Mouse (Mus musculus) 416B (cell line): ENCODE results near the gene Lysmd1.

Experiments used
- DNase-seq: peaks from one replicate; pipeline ENCODE4 v3.0.0; 2011; ENCODE audit warnings: low read depth

Gene Lysmd1

DNA sequence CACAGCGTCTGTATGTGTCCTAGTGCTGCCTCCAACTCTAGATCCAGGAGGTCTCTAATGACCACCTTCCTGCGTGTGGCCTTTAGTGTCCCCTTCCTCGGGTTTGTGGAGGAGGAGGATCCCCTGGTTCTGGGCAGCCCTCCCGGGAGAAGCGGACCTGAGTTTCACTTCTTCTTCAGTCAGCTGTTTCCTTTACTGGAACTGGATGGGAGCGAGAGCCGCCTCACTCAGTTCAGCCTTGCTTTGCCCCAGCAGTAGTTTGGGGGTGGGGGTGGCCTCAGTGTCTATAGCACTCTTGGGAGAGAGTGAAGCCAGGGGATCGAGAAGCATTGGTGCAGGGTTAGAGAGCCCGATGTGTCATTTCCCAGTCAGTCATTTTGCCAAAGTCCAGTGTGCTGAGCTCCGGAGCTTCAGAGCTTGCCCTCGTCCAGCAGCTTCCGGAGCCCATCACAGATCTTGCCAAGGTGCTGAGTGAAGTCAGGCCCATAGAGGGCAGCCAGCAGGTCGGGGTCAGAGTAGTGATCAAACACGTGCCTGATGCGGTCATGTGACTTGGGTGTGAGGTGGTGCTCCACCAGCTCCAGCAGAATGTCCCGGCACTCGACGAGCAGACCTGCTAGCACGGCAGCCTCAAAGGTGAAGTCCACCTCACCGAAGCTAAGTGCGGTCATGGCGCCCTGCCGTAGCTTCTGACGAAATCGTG lies 5.8 kb downstream of the Lysmd1 start:
- no peak for DNase-seq

DNA sequence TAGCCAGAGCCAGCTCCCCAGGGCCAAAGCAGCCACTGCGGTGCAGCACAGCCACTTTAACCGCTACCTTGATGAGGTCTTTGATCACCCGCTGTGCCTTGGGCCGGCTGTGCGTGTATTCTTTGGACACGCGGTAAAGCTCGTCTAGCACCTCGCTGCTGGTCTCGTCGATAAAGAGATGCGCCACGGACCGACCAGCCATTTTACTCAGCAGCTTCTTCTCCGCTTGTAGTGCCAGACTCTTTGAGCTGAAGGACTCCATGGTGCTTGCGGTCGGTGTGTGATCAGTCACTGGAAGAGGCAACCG lies 6.4 kb downstream of the Lysmd1 start:
- DNase-seq: no peak

DNA sequence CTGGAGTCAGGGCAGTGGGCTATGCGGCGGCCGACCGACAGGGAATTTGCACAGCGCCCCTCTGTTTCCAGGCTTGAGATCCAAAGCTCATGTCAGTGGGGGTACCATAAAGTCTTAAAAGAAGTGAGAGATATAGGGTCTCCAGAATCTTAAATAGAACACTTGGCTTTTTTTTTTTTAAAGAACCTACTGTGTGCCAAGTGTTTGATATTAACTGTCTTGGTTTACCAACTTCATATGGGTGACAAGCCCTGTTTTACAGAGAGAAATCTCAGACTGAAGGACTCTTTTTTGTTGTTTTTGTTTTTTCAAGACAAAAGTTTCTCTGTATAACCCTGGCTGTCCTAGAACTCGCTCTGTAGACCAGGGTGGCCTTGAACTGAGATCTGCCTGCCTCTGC lies 6.9 kb downstream of the Lysmd1 start:
- DNase-seq: no peak

DNA sequence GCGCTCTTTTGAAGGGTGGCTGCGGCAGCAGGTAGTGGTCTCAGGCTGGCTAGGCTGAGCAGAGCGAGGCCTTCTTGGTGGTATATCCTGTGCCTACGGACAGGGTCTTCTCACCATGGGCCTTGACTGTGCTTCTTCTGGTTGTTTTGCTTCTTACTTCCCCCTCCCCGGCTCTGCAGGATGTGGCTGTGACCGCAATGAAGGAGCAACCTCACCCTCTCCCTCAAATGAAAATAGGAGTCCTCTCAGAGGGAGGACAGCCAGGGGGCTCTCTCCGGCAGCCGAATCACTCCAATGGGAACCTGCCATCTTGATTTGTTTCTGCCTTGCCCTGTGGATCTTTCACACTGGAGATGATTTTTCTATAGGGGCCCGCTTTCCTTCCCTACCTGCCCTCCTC lies 7.6 kb downstream of the Lysmd1 start:
- peak; percentile 88 for DNase-seq

DNA sequence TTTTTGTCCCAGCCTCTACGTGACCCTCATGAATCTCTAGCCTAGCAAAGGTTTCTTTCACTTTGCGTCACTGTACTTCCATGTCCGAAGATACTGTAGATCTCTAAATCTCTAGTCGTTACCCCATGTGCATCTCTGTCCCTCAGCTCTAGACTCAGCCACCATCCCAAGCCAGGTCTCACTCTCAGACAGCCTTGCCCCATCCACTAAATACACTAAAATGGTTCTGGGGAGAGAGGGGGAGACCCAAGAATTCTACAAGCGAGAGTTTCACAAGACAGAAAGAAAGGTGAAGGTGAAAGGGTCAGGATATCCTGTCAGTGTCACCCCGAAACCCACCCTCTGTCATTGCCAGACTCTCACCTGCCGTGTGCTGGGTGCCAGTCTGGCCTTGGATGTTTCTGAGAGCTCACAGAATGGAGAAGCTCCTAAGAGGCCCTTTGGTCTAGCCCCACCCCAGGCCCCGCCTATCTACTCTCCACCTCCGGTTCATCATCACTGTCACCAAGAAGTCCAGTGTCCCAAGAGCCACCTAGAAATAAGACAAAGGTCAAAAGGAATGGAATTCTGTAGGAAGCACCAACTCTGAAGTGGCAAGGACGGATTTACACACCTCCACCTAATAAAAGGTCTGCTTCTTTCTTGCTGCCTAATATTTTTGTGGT lies 8.2 kb downstream of the Lysmd1 start, which contains the start of gene Tnfaip8l2:
Gene Tnfaip8l2, minus strand, starts transcription at position 409 of the 665 bp plus-strand sequence.
- peak; percentile 85 for DNase-seq

DNA sequence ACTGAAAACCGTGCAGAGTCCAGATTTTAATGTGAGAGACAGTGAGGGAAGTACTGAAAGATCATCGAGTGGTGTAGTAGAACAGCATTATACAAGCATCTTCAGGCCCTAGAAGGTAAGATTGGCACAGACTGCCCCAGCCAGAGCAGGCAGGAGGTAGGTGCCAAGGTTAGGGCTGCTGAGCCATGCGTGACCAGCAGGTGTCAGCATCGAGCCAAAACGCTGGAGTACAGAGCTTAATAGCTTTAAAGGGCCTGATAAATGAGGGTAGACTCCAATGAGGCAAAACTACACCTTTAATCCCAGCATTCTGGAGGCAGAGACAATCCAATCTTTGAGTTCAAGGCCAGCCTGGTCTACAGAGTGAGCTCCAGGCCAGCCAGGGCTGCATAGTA lies 8.7 kb downstream of the Lysmd1 start:
- peak; percentile 84 for DNase-seq

DNA sequence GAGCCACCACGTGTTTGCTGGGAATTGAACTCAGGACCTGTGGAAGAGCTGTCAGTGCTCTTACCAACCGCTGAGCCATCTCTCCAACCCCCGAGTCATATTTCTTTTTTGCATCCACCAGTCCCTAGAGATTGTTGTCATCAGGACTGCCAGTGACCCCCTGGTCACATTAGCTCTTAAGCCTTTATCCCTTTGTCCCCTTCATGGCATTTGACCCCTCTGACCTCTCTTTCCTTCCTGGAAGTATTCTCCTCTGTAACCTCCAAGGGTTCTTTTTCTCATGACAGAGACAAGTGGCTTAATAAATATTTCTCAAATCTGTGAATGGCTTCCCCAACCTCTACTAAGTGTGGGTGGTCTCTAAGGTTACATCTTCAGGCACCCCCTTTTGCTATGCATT lies 14.0 kb downstream of the Lysmd1 start:
- no peak for DNase-seq

DNA sequence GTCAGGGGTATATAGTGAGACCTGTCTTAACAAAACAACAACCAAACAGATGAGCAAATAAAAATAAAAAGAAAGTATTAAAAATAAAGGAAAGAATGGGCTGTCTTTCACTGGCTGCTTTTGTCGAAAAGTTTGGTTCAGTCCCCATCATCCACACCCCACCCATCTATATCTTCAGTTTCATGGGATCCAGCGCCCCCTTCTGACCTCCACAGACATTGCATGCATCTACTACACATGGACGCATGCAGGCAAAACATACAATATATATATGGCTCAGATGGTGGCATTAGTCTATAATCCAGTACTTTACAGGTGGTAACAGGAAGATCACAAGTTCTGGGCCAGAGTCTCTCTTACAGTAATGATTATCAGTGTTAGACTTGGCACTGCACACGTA lies 20.0 kb downstream of the Lysmd1 start:
- DNase-seq: peak; percentile 83

DNA sequence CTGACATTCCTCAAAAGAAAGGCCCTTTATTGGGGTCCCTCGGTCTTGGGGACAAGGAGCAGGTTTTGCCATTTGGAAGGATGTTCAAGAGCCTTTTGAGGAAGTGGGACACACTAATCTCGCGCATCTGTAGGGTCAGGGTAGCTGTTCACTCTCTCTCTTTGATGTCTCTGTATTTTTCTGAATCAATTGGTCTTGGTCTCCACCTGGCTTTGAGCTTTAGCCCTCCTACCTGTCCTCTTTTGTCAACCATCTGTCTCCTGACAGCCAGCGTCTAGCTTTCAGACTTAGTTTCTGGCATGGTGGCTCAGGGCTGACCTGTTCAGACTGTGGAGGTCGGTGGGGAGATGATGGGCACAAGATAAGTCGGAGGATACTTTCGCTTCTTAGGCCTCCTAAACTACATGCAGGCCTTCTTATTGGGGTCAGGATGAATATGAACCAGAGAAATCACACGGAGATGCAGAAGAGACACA lies 25.7 kb downstream of the Lysmd1 start:
- DNase-seq: peak; percentile 16

DNA sequence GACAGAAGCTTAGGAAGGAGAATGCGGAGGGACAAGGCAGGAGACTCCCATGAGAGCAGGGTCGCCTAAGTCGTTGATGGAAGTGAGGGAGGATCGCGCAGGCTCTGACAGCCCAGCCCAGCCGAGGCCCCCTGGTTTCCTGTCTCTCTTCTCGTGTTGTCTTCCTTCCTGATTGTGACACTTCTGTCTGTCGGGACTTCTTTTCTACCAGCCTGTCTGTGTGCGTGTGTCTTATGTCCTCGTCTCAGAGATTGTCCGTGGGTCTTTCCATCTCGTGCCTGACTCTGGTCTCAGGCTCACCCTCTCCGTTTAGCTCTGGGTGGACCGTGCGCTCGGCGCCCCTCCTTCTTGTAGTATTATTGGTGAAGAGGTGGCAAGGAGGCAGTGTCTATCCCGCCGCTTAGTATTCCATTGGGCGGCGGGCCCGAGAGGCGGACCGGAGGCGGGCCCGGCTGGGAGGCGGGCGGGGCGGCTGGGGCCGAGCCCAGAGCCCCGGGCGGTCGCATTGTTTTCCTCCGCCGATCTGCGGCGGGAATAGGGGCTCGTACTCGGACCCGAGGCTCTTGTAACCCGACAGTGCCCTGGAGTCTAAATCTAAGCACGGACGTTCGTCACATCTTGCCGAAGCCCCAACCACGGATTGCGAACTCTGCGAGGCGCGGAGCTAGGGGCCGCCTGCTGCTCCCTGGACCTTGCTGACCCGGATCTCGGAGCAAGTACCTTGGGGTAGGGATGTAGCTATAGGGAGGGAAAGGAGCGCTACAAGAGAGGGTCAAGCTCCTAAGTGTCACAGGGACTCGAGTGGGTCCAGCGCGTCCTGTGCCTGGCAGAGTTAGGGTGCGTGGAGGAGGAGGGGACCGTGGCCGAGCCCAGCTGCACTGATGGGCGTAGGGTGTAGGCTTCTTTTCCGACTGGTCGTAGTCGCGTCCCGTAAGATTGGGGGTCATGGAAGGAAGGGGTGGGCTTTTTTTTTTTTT lies 26.4 kb downstream of the Lysmd1 start, which contains the start of gene Sema6c:
Gene Sema6c, plus strand, starts transcription at position 471 of the 977 bp plus-strand sequence.
- DNase-seq: peak; percentile 85

DNA sequence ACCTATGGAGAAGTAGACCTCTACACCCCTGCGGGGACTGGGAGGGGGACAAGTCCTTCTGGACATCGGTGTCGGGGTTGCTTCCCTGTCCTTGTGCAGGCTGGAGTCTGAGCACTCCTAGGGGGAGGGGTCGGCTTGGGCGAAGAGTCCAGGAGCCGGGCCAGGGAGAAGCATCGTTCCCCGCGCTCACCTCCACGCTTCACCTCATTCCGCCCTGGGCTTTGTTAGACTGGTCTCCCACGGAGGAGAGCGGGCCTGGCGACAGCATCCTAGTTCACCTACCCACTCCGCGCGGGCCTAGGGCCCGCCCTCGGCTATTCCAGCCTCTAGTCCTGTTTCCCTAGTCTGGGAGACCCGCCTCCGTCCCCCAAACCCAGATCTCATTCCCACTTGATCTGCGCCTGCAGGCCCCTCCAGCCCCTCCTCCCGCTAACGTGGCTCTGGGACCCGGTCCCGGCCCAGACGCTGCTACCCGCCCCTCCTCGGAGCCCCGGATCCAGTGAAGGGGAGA lies 27.2 kb downstream of the Lysmd1 start:
- no peak for DNase-seq

DNA sequence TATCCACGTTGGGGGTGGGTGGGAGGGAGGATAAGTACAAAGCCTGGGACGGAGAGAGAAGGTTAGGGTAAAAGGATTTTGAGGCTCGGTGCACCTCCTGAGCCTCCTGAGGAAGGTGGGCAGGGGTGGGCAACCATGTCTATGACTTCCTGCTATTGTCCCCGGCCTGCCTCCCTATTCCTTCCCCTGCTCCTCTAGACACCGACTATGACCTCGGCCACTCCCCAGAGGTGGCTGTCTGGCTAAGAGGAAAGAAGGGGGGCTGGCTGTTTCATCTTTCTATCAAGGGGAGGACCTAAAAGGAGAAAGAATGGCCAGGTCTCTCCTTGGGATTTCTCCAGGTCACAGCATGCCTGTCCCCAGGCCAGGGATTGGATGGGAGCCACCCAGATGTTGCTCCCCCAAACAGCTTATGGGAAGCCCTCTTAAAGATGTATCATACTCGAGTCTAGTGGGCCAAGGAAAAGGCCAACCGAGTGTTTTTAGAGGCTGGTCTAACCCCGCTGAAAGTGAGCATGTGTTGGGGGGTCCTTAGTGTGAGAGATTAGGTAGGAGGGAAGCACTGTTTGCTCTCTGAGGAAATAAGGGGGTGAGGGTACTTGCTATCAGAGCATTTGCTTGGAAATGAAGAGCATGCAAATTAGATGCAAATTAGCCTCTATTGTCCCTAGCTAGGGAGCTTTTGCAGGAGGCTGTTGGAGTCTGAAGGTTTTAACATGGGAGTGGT lies 27.9 kb downstream of the Lysmd1 start:
- DNase-seq: no peak

DNA sequence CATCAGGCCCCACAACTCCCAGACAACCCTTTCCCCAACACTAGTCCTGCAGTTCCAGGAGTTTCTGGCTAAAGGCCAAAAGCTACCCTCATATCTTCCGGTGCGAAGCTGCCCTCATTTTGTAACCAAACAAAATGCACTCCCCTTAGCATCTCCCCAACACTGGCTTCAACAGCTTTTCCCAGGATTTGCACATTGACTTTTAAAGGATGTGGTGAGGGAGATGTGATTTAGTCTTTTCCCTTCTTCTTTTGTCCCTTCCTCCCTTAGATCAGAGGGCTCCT lies 28.4 kb downstream of the Lysmd1 start:
- DNase-seq: no peak

DNA sequence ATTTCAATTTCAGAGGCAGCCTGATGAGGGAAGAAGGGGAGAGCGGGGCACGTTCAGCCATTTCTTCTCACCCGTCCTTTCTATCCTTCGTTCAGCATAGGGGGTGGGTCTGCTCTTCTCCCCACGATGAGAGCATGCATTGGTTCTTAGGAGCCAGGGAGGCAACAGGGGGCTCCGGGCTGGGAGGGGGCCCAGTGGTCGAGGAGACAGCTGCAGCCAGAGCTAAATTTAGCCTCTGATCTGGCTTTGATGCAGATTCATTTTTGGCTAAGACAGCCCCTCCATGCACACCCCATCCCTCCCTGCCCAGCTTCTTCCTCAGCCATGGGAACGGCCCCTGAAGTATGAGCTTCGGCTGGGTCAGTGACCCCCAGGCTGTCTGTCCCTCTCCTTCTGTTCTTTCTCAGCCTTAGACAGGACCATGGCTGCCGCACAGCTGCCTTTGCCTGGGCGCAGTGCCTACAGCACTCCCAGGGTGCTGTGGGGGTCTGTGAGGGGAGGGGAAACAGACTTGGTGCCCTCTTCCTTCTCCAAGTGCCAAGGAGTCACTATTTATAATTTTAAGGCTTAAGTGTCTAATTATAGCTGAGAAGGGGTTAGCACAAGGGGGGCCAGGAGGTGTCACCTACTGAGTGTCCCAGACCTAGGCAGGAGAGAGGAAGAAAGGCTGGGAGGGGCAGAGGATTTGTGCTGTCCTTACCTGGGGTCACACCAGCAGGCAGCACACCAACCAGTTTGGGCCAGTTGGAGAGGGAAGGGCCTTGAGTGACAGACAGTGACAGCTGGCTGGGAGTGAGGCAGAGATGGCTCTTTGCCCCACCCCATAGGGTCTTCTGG lies 29.7 kb downstream of the Lysmd1 start:
- DNase-seq: no peak

DNA sequence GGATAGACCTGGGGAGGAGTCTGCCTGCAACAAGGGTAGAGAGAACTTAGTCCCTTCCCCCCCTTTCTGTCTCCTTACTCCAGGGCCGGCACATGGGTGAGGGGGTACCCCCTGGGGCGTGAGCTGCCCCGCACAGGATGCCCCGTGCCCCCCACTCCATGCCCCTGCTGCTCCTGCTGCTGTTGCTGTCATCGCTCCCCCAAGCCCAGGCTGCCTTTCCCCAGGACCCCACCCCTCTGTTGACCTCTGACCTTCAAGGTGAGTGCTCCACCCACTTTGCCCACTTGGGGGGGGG lies 30.3 kb downstream of the Lysmd1 start:
- DNase-seq: no peak

DNA sequence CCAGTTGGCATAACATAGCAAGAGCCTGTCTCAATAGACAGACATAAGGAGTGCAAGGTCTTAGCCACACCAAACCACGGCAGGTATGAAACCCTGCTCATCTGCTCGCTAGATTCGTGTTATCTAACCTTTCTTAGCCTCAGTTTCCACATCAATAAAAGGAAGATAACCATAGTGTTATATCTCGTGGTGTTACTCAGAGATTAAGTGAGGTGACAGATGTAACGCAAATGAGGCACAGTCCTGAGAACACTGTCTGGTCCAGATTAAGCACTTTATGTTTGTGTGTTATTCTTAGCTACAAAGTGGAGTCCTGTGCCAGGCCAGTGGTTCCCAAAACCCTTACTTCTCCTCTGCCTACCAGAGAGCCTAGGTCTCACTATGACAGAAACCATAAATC lies 31.0 kb downstream of the Lysmd1 start:
- no peak for DNase-seq

DNA sequence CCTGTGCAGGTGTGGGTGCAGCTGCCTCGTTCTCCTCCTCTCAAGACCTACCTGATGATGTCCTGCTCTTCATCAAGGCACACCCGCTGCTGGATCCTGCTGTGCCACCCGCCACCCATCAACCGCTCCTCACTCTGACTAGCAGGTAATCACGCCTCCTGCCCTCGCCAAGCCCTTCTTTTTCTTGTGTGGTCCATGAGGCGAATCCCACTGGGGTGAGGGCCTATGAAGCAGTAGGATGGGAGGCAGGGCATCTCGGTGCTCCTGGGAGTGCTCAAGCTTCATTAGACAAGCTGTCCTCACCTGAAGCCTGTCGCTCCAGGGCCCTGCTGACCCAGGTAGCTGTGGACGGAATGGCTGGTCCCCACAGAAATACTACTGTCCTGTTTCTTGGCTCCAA lies 36.1 kb downstream of the Lysmd1 start:
- no peak for DNase-seq

DNA sequence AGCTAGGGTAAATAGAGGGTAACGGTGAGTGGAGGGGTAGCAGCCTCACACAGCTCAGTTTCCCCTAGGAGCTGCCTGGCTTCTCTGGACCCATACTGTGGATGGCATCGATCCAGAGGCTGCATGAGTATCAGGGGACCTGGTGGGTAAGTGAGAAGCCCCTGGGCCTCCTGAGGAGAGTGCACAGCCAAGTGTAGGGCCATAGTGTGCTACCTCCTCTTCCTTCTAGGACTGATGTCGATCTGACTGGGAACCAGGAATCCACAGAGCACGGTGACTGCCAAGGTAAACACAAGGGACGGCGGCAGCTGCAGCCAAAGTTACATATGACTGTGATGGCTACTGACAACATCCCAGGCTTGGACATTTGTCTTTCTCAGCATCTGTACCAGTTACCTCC lies 37.2 kb downstream of the Lysmd1 start:
- DNase-seq: no peak

DNA sequence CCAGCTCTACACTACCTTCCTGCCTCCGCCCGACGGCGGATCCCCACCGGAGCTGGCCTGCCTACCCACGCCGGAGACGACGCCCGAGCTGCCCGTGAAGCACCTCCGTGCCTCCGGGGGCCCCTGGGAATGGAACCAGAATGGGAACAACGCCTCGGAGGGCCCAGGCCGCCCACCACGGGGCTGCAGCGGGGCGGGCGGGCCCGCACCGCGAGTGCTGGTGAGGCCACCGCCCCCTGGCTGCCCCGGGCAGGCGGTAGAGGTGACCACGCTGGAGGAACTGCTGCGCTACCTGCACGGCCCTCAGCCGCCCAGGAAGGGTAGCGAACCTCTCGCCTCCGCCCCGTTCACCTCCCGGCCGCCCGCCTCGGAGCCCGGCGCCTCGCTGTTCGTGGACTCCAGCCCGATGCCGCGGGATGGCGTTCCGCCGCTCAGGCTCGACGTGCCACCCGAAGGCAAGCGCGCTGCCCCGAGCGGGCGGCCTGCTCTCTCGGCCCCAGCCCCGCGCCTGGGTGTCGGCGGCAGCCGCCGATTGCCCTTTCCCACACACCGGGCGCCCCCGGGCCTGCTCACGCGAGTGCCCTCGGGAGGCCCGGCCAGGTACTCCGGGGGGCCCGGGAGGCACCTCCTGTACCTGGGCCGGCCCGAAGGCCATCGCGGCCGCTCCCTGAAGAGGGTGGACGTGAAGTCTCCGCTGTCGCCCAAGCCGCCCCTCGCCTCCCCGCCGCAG lies 38.8 kb downstream of the Lysmd1 start:
- no peak for DNase-seq

DNA sequence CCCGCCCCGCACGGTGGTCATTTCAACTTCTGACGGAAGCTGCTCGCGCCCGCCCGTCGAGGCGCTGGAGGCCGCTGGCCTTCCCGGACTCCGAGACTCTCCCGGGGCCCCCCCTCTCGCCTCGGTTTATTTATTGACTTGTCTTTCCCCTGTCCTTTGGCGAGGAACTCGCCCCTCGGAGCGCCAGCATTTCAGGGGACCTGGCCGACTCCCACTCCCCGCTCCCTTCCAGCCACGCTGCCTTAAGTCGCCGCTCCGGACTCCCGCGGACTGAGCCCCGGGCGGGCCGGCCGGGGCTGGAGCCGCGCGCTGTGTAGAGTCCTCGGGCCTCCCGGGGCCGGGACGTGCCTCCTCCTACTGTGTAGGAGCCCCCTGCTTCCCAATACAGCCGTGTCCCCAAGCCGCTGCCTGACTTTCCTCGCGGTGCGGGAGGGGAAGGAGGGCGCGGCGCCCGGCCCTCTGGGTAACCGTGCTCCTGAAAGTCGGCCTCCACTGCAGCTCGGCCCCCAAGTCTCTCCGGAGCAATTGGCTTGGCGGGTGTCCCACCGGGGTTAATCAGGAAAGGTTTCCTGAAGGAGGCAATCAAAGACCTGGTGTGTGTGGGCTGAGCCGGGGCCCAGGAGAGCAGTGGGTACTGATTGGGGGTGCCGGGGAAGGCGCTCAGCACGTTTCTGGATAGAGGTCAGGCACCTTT lies 39.5 kb downstream of the Lysmd1 start:
- DNase-seq: no peak
